Comparison of ENCODE assay signal across 8 mouse cellular contexts in genomic region chr5:17888598-17888997, GRCm38 (mm10). TPM values are rescaled to one million over a fixed set of nuclear protein-coding genes. Genes with fewer than 3 reads are reported as not detected.
DNase-seq lines count a peak whose midpoint lies in the region; ATAC-seq and TF ChIP-seq lines count a peak whose summit lies in the region.

Gene Cd36, minus strand, starts transcription at chr5:17888801.

- no peaks in the 10 kb centered on the region for H3K9me3 ChIP-seq in heart, postnatal 0 days (replicated peaks; ENCODE audit: control insufficient read depth, low read length)
- H3K9me3 ChIP-seq in liver, postnatal 0 days (ENCODE audit: low read length), result no peaks in the 10 kb centered on the region

- no peaks in the 10 kb centered on the region for H3K36me3 ChIP-seq in heart, postnatal 0 days (replicated peaks; ENCODE audit: control insufficient read depth, insufficient read depth, low read length)
- H3K36me3 ChIP-seq in liver, postnatal 0 days (replicated peaks; ENCODE audit: insufficient read depth, low read length), result no peaks in the 10 kb centered on the region

- peak within 1 kb of the TSS; percentile 72 for H3K27ac ChIP-seq in heart, postnatal 0 days (ENCODE audit: low read depth)
- no peak within 1 kb of the TSS for H3K27ac ChIP-seq in liver, postnatal 0 days (ENCODE audit: low read depth)

- no peak for TF ChIP-seq CTCF in heart, postnatal 0 days (IDR thresholded peaks at IDR 0.05; ENCODE audit: low read depth)
- TF ChIP-seq CTCF in liver, postnatal 0 days (IDR thresholded peaks at IDR 0.05; ENCODE audit: low read depth), result no peak

- 11% methylated on average over 5 of the region's 5 CpGs for WGBS in heart, postnatal 0 days
- WGBS in liver, postnatal 0 days (ENCODE audit: insufficient replicate concordance), result 47% methylated on average over 5 of the region's 5 CpGs

- peak within 1 kb of the TSS; percentile 45 for H3K9ac ChIP-seq in heart, postnatal 0 days (replicated peaks; ENCODE audit: low read depth, low read length)
- H3K9ac ChIP-seq in liver, postnatal 0 days (replicated peaks), result no peak within 1 kb of the TSS

- peaks cover 20% of the 10 kb centered on the region; the same call in 1 of the 2 replicates for H3K4me1 ChIP-seq in heart, postnatal 0 days (ENCODE audit: control insufficient read depth, insufficient read depth)
- H3K4me1 ChIP-seq in liver, postnatal 0 days (ENCODE audit: insufficient read depth), result no peaks in the 10 kb centered on the region

- H3K4me3 ChIP-seq in heart, postnatal 0 days (ENCODE audit: low read depth, low read length), result peak within 1 kb of the TSS; percentile 39
- no peak within 1 kb of the TSS for H3K4me3 ChIP-seq in liver, postnatal 0 days (ENCODE audit: low read depth, low read length)

- no peak for DNase-seq in adrenal gland, adult 2 months
- DNase-seq in embryo, embryonic 11 days, result peak; percentile 14
- peak; percentile 58 for DNase-seq in heart, postnatal 0 days (ENCODE audit: low spot score)
- no peak for DNase-seq in liver, postnatal 0 days
- DNase-seq in natural killer cell, adult 2 months (ENCODE audit: low spot score in 2 of 2), result no peak
- DNase-seq in right cerebral cortex, postnatal 25 days, result no peak

- 0 out of 2 replicates have a peak, but pooled peaks have one; percentile 39 for ATAC-seq in heart, postnatal 0 days (ENCODE audit: insufficient read depth, low read depth)
- ATAC-seq in liver, postnatal 0 days, result no peak
- no peak for ATAC-seq in megakaryocyte, adult 5-6 weeks (ENCODE audit: poor library complexity, severe bottlenecking)
- no peak for ATAC-seq in granulocyte monocyte progenitor cell, adult 5-6 weeks (replicated peaks; ENCODE audit: poor library complexity, severe bottlenecking)

- H3K4me2 ChIP-seq in heart, postnatal 0 days (ENCODE audit: low read depth, low read length), result peak within 1 kb of the TSS; percentile 55
- H3K4me2 ChIP-seq in liver, postnatal 0 days (ENCODE audit: low read depth, low read length), result no peak within 1 kb of the TSS

- no peak for TF ChIP-seq EP300 in heart, postnatal 0 days (IDR thresholded peaks at IDR 0.05; ENCODE audit: low read depth)
- TF ChIP-seq EP300 in liver, postnatal 0 days (IDR thresholded peaks at IDR 0.05; ENCODE audit: low read depth), result no peak

- H3K27me3 ChIP-seq in heart, postnatal 0 days (ENCODE audit: control insufficient read depth, insufficient read depth, low read length), result no peaks in the 10 kb centered on the region
- no peaks in the 10 kb centered on the region for H3K27me3 ChIP-seq in liver, postnatal 0 days (ENCODE audit: insufficient read depth, low read length)

RNA-seq across cellular contexts. Expression of gene Cd36, which starts in this region (rescaled TPM):
- total RNA-seq in adrenal gland, adult 2 months (2021), result 100 to 1,000 TPM; 448 to 820 TPM
- 12.1 and 12.6 TPM in 2 replicates for polyA plus RNA-seq in adrenal gland, adult 2 months (2012; rRNA removed)
- 373 and 526 TPM in 2 replicates for total RNA-seq in heart, postnatal 0 days (2014; rRNA removed; ENCODE audit: low replicate concordance)
- polyA plus RNA-seq in heart, postnatal 0 days (2015; fragmentation: Nextera tagmentation; extraction: Ambion mirVana), result 601 and 603 TPM in 2 replicates
- 63.1 and 63.9 TPM in 2 replicates for polyA plus RNA-seq in liver, postnatal 0 days (2015; fragmentation: Nextera tagmentation; extraction: Ambion mirVana)
- total RNA-seq in megakaryocyte, adult 5-6 weeks (2015), result 5.0 and 11.1 TPM in 2 replicates
- total RNA-seq in megakaryocyte, adult 5-6 weeks (2017), result 4.3 and 6.0 TPM in 2 replicates
- not detected in 2 replicates for total RNA-seq in granulocyte monocyte progenitor cell, adult 5-6 weeks (2014; fragmentation: Nextera tagmentation)
- total RNA-seq in granulocyte monocyte progenitor cell, adult 5-6 weeks (2017), result not detected in 2 replicates

Comparison
In these comparisons a context has a peak if more than half of its experiments do, and no peak if none do; other contexts are left out.
1. RNA of gene Cd36 (total RNA-seq): 448 to 820 TPM in adrenal gland, adult 2 months and 373 to 526 TPM in heart, postnatal 0 days; 4.3 to 11.1 TPM in megakaryocyte, adult 5-6 weeks and not detected in granulocyte monocyte progenitor cell, adult 5-6 weeks; every median in the first group is over 10 times any median in the second.
2. DNase-seq: peak in embryo, embryonic 11 days (single experiment) and heart, postnatal 0 days (single experiment); none in adrenal gland, adult 2 months (single experiment), liver, postnatal 0 days (single experiment), natural killer cell, adult 2 months (0 of 2) and right cerebral cortex, postnatal 25 days (single experiment).